Mouse (Mus musculus) C2C12 (cell line): ENCODE measurements around the gene Nfia. TPM values are rescaled to one million over a fixed set of nuclear protein-coding genes. Genes with fewer than 3 reads are reported as not detected.

ENCODE experiments used
- H3K27me3 ChIP-seq: one replicate; pipeline ENCODE4 v1.6.1; 2011; ENCODE audit not compliant: control insufficient read depth, insufficient read depth, insufficient read length
- H3K36me3 ChIP-seq: one replicate; pipeline ENCODE4 v1.6.1; 2011; ENCODE audit not compliant: control insufficient read depth, insufficient read depth
- H3K4me3 ChIP-seq: one replicate; pipeline ENCODE4 v1.5.1; 2011; ENCODE audit warnings: mild to moderate bottlenecking, control low read depth; ENCODE audit not compliant: poor library complexity, insufficient read depth, severe bottlenecking
- H3K79me2 ChIP-seq: one replicate; pipeline ENCODE4 v1.6.1; 2011; ENCODE audit not compliant: control insufficient read depth, insufficient read depth
- H3K79me3 ChIP-seq: one replicate; pipeline ENCODE4 v1.6.1; 2011; ENCODE audit warnings: low read depth, control low read depth
- H3ac ChIP-seq: one replicate; pipeline ENCODE3; 2011; ENCODE audit warnings: low read depth; ENCODE audit not compliant: control insufficient read depth, insufficient read length
- CEBPB ChIP-seq: IDR thresholded peaks from one replicate; pipeline ENCODE4 v1.6.1; 2011; ENCODE audit warnings: low read depth, mild to moderate bottlenecking, control low read depth, moderate library complexity
- CTCF ChIP-seq: IDR thresholded peaks from one replicate; pipeline ENCODE4 v1.5.1; 2011; ENCODE audit not compliant: control insufficient read depth, insufficient read depth, insufficient read length
- FOSL1 ChIP-seq: IDR thresholded peaks from one replicate; pipeline ENCODE4 v1.8.0; 2011; ENCODE audit warnings: mild to moderate bottlenecking, low read length; ENCODE audit not compliant: poor library complexity, insufficient read depth, severe bottlenecking
- MAX ChIP-seq: IDR thresholded peaks from one replicate; pipeline ENCODE4 v1.6.1; 2011; ENCODE audit warnings: mild to moderate bottlenecking, control low read depth
- MYOD1 ChIP-seq: IDR thresholded peaks from one replicate; pipeline ENCODE4 v1.6.1; 2011; ENCODE audit warnings: low read depth; ENCODE audit not compliant: control insufficient read depth, insufficient read length
- MYOG ChIP-seq: IDR thresholded peaks from one replicate; pipeline ENCODE4 v1.6.1; 2011; ENCODE audit not compliant: control insufficient read depth, insufficient read length; ENCODE audit errors: extremely low read depth
- USF1 ChIP-seq: IDR thresholded peaks from one replicate; pipeline ENCODE4 v1.6.1; 2011; ENCODE audit warnings: low read depth, mild to moderate bottlenecking, control low read depth, moderate library complexity
- polyA plus RNA-seq: library from polyadenylated mRNA; unstranded; fragments of >200 nt; fragmentation: generic; extraction: Trizol; gene quantifications from one replicate; pipeline ENCODE4 v1.2.1, GENCODE M21; 2012; ENCODE audit warnings: missing spikeins

Gene Nfia
- polyA plus RNA-seq, 1 experiment: 0.33 TPM

- no peak overlapping the region for H3K4me3 ChIP-seq
- no peaks in the 10 kb centered on the region for H3K27me3 ChIP-seq
- no peaks in the 10 kb centered on the region for H3K79me2 ChIP-seq
- H3K36me3 ChIP-seq: no peaks in the 10 kb centered on the region
- TF ChIP-seq CTCF: no peak
- TF ChIP-seq CEBPB: no peak
- no peak for TF ChIP-seq MYOG
- no peak for TF ChIP-seq USF1
- no peak for TF ChIP-seq MYOD1
- no peak for TF ChIP-seq MAX
- no peak for TF ChIP-seq FOSL1
- H3K79me3 ChIP-seq: no peaks in the 10 kb centered on the region
- no peak overlapping the region for H3ac ChIP-seq
Observed at GRCm38 (mm10) chr4:97921682-97922081, 149.1 kb downstream of the Nfia start.

- H3ac ChIP-seq: no peak overlapping the region
- H3K36me3 ChIP-seq: no peaks in the 10 kb centered on the region
- no peaks in the 10 kb centered on the region for H3K27me3 ChIP-seq
- TF ChIP-seq MYOG (no peak), MYOD1 (no peak), USF1 (no peak), CEBPB (no peak), CTCF (no peak), FOSL1 (no peak), MAX (no peak)
- no peak overlapping the region for H3K4me3 ChIP-seq
- no peaks in the 10 kb centered on the region for H3K79me2 ChIP-seq
- no peaks in the 10 kb centered on the region for H3K79me3 ChIP-seq
Observed at GRCm38 (mm10) chr4:97923248-97923647, 150.7 kb downstream of the Nfia start.

- no peak overlapping the region for H3K4me3 ChIP-seq
- no peaks in the 10 kb centered on the region for H3K36me3 ChIP-seq
- H3K79me3 ChIP-seq: no peaks in the 10 kb centered on the region
- H3ac ChIP-seq: no peak overlapping the region
- TF ChIP-seq CEBPB (no peak), CTCF (no peak), FOSL1 (no peak), MYOD1 (no peak), USF1 (no peak), MAX (no peak), MYOG (no peak)
- no peaks in the 10 kb centered on the region for H3K27me3 ChIP-seq
- H3K79me2 ChIP-seq: no peaks in the 10 kb centered on the region
Observed at GRCm38 (mm10) chr4:97923876-97924316, 151.4 kb downstream of the Nfia start.

- H3K79me3 ChIP-seq: no peaks in the 10 kb centered on the region
- H3K4me3 ChIP-seq: no peak overlapping the region
- no peaks in the 10 kb centered on the region for H3K27me3 ChIP-seq
- TF ChIP-seq MYOG (no peak), USF1 (no peak), MYOD1 (no peak), CEBPB (no peak), MAX (no peak), FOSL1 (no peak), CTCF (no peak)
- no peaks in the 10 kb centered on the region for H3K79me2 ChIP-seq
- no peak overlapping the region for H3ac ChIP-seq
- no peaks in the 10 kb centered on the region for H3K36me3 ChIP-seq
Observed at GRCm38 (mm10) chr4:97924414-97924813, 151.9 kb downstream of the Nfia start.

- Histone ChIP-seq H3K79me2 (no peaks in the 10 kb centered on the region), H3ac (no peak overlapping the region)
Observed at GRCm38 (mm10) chr4:97924855-97925254, 152.3 kb downstream of the Nfia start.

GRCm38 (mm10) chr4:97925644-97926043, 153.1 kb downstream of the Nfia start:
- H3ac ChIP-seq: no peak overlapping the region
- no peaks in the 10 kb centered on the region for H3K79me3 ChIP-seq
- TF ChIP-seq FOSL1: no peak
- TF ChIP-seq MYOG: no peak
- TF ChIP-seq USF1: no peak
- no peak for TF ChIP-seq CEBPB
- TF ChIP-seq MYOD1: no peak
- H3K36me3 ChIP-seq: no peaks in the 10 kb centered on the region
- no peak overlapping the region for H3K4me3 ChIP-seq
- no peaks in the 10 kb centered on the region for H3K27me3 ChIP-seq
- H3K79me2 ChIP-seq: no peaks in the 10 kb centered on the region

More at GRCm38 (mm10) chr4:97924855-97925254, 152.3 kb downstream of the Nfia start:
- no peak for TF ChIP-seq MAX
- TF ChIP-seq CEBPB: no peak
- no peak for TF ChIP-seq USF1
- TF ChIP-seq MYOD1: no peak
- no peak for TF ChIP-seq CTCF
- no peak for TF ChIP-seq FOSL1
- no peak for TF ChIP-seq MYOG
- H3K79me3 ChIP-seq: no peaks in the 10 kb centered on the region
- no peak overlapping the region for H3K4me3 ChIP-seq
- no peaks in the 10 kb centered on the region for H3K27me3 ChIP-seq
- H3K36me3 ChIP-seq: no peaks in the 10 kb centered on the region
